Mouse (Mus musculus) ES-Bruce4 (cell line): ENCODE measurements at regions not wholly inside any gene's neighbourhood (a gene's known extent, or its start where the extent isn't known, plus 50 kb on each side); places are given as distances from the start of the nearest gene placed in this dataset.

Experiments
- CTCF ChIP-seq: IDR thresholded peaks from one replicate; pipeline ENCODE4 v1.8.1; 2011; ENCODE audit warnings: low read depth, low read length
- EP300 ChIP-seq: IDR thresholded peaks from 2 replicates; pipeline ENCODE4 v1.6.1; 2011; ENCODE audit warnings: low read depth, low read length; ENCODE audit not compliant: insufficient read depth
- POLR2A ChIP-seq: IDR thresholded peaks from one replicate; pipeline ENCODE4 v1.8.1; 2011; ENCODE audit warnings: low read length; ENCODE audit not compliant: insufficient read depth

DNA sequence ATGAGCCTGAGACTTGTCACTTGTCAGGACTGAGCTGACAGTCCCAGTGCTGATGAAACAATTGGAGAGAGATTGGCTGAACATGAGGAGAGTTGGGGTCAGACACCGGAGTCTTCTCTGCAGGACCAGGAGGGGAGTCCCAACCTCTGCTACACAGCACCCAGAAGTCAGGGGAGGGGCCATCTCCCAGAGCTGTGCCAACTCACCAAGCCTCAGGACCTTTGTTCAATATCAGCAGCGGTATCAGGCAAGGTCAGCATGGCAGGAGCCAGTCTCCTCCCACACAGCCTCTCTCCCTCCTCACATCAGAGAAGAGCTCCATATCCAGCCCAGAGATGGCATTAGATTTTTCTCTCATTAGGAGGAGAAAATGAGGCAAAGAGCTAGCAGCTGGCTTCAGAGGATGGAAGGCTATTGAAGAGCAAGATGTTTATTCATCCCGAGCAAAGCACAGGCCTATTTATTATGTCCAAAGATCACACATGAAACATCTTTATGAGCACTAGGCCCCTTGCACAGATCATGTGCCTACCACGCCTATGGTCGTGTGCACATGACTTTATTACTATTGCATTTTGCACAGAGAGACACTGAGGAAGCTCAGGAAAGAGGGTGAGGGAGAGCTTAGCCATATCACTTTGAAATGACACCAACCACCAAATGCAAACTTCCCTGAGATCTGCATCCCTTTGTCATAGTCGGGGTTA lies 532.9 kb downstream of the Tshz3 start:
- TF ChIP-seq CTCF (no peak), POLR2A (no peak), EP300 (no peak)
